Mouse (Mus musculus) gastrocnemius, postnatal 25 days (tissue): ENCODE results near the gene Bcas3. TPM values are rescaled to one million over a fixed set of nuclear protein-coding genes. Genes with fewer than 3 reads are reported as not detected.

ENCODE experiments used
- DNase-seq: peaks from one replicate; pipeline ENCODE4 v3.0.0; 2022
- total RNA-seq, 2 experiments: library from RNA; stranded (reverse); gene quantifications; 1 replicate in 1 of 2; 2 replicates in 1 of 2; pipeline ENCODE4 v1.2.3; 2021

Bcas3 gene
- total RNA-seq, 2 experiments from 2014 or later: 30.1 to 31.5 TPM

DNA sequence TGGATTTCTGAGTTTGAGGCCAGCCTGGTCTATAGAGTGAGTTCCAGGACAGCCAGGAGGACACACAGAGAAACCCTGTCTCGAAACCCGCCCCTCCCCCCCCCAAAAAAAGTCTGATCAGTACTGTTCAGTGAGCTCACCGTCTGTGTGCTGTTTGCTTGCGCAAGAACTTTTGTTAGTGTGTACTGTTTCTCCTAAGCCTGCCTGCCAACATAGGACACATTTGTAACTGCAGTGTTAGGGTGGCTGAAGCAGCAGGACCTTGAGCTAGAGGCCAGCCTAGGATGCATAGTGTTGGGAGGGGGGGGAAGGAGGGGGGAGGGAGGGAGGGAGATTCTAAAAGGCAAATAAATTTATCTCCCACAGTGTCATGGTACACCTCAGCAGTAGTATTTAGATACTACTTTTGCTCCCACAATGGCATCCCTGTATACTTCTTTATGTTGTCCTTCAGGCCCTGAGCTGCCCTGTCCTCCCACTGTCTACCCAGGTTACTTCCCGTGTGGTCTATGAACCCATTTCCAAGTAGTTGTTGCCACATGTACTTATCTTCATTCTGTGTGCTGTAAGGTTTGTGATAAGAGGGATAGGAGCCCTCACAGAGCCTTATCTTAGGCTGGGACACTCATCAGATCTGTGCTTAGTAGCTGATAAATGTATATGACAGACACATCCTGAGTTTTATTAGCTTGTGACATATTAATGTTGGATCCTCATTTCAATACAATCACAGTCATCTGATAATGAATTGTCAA is 176.7 kb downstream of the Bcas3 start:
- no peak for DNase-seq

DNA sequence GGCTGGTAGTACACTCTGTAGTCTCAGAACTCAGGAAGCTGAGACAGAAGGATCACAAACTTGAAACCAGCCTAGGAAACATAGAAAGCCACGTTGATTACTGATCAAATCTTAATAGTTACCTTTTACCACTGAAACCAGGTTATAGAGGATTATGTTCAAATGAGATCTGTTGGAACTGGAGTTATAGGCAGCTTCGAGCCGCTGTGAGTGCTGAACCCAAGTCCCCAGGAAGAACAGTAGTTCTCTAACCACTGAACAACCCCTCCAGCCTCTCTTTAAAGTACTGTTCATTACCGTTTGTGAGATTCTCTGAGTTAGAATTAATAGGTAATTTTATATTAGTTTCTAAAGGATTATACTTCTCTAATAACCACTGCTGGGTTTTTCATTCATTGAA is 188.0 kb downstream of the Bcas3 start:
- DNase-seq: no peak

DNA sequence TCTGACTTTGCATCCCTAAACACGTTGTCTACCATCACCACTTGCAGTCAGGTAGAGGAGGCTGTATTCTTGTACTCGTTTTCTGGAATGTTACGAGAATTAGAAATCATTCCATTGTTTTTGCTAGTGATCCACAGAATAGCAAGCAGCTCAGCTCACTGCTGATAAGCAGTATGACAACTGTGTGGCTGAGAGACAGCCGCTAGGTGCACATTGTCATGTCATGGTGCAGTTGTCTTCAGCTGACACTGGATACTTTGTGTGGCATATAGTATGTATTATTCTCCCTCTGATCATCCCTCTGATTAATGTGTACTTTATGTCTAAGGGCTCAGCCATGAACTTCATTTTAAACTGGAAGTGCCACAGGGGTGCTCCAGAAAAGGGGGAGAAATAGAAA is 190.3 kb downstream of the Bcas3 start:
- no peak for DNase-seq

DNA sequence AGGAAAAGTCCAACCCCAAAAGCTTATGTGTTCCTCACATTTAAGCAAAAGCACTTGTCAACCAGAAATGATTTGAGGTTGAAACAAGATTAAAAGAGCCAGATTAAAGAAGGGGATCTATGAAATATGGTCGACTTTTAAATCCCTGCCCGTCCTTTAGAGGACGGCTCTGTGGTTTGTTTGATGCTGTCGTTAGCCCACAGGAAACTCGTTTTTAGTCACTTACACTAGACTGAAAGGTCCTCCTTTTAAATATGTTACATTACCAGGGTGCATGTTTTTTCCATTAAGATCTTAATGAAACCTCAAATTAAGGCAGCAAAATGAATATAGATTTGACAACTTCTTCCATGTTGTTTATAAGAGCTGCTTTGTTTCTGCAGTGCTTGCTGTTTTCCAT is 192.6 kb downstream of the Bcas3 start:
- DNase-seq: no peak

DNA sequence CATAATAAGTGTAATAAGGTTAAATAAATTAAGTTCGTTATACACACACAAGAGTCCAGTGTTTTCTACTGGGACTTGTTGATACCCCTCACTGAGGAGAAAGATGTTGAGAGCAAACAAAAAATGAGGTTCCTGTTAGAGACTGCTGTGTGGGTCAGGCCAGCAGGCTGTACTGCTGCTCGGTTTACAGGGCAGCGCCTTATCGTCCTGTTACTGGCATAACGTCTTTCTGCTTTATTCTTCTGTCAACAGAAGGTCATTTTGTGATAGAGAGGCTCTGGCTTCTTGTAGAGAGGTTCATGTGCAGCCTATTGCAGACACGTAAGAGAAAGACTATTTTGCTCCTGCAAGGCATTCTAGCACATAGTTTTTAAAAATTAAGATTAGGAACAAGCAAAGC is 195.0 kb downstream of the Bcas3 start:
- DNase-seq: no peak

DNA sequence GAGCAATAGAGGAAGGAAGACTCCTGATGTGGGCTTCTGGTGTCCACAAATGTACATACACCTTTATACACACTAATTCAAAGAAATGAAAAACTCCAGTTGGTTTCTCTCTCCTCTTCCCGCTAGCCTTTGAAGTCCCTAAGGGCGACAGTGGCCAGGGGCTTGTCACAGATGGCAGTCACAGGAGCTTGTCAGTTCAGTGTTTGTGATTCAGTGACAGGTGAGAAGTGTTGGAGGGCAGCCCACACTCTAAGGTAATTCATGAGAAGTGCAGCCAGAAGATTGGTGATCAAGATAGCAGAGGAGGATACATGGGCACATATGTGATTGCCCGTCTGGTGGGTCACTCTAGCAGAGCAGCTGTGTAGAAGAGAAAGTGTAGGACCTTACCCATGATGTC is 196.7 kb downstream of the Bcas3 start:
- no peak for DNase-seq

DNA sequence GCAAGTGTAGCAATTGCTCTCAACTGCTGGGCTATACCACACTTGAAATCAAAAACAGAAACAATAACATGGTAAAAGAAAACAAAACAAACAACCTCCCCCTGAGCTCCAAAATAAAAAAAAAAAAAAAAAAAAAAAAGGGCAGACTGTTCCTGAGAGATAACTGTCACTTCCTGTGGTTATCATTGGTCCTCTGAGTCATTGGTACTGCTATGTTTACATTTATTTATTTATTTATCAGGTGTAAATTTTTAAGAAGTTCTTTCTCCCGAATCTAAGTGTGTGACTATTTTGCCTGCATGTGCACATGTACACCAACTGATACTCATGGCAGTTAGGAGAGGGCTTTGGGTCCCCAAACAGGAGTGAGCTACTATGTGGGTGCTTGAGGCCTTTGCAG is 202.1 kb downstream of the Bcas3 start:
- DNase-seq: no peak

DNA sequence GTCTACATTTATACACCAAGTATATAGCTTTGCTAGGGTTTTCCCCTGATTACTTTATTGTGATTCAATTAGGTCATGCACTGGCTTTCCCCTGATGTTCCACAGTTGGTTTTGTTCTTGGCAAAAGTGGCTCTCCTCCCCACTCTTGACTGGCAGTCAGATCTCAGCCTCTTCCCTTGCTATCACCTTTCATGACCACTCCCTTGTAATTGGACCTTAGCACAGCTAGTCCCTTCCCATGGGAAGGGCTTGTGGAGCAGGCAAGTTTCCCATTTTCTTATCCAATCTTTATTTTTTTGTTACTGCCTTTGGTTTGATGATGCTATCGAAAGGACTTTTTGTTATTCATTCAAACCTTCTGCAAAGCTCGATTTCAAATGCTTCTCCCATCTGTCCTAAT is 202.8 kb downstream of the Bcas3 start:
- DNase-seq: peak; percentile 24

DNA sequence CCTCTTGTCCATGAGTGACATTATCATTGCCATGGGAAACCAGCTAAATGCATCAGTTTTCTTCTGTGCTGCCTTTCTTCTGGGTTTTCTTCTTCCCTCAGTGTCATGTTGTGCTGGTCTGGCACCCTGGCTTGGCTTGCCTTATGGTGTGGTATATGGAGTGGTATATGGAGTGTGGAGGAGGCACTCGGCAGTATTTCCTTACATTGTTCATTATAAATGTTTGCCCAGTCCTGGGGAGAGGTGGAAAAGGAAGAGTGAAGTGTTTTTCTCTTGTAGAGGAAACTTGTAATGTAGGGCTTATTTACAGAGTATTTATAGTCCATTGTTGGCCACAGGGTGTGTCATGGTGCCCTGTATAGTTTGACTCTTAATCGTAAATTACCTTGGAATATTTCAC is 212.1 kb downstream of the Bcas3 start:
- no peak for DNase-seq

DNA sequence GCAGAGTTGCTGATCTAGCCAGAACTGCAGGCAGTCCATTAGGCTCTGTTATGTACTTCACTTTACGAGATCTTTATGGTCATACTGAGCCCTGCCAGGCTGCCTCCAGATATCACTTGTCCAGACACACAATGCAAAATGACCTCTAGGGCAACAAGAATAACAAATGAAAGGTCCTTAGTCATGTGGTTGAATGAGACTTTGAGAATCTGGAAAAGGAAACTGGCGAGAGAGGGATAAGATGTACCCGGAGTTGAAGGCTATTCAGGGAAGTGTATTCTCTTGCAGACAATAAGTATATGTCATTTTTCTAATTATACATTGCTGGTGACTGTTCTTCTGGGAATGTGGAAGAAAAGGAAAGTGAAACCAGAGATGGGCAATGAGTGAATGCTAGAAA is 218.1 kb downstream of the Bcas3 start:
- DNase-seq: no peak

DNA sequence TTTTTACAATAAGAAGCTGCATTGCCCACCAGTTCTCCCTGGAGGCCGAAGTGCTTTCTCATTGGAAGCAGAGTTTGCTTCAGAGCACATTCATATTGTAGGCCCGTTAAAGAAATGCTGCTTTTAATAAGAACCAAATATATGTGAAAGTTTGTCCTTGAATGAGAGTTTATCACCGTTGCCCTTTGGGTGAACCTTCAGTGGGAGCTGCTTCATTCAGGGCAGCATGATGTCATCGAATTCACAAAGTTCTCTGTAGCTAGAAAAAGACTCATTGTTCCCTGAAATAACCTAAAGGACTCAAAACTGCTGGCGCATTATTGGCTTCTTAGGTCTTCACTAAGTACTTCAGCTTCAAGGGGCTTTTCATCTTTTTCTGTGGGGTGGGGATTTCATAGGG is 219.0 kb downstream of the Bcas3 start:
- no peak for DNase-seq

DNA sequence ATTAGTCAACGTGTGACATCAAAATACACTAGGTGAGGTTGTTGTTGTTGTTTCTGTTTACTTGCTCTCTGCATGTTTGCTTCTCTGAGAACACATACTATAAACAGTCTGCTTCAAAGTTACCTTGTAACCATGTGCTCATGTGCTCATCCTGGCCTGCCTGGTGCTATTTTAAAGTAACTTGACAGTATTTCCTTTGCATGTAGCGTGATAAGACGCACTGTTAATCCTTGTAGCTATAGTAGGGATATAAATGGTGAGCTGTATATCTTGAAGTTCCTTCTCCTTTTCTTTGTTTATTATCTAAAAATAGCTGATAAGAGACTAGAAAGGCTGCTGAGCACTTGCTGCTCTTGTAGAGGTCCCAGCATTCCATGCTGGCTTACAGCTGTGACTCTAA is 219.6 kb downstream of the Bcas3 start:
- no peak for DNase-seq

DNA sequence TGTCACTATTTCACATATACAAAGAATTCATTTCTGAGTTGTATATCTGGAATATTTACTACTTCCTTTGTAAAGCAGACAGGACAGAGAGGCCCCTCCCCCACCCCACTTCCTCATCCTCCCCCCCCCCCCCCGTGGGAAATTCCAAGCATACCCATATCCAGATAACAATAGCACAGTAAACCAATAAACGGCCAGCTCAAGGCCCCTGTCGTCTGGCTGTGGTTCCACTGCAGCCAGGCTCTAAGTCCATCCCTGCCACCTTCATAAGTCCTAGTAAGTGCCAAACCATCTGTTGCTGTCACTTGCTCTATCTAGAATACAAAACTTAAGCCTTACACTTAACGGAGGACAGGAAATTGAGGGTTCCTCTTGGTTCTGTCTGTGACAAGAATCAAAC is 221.5 kb downstream of the Bcas3 start:
- DNase-seq: peak; percentile 13

DNA sequence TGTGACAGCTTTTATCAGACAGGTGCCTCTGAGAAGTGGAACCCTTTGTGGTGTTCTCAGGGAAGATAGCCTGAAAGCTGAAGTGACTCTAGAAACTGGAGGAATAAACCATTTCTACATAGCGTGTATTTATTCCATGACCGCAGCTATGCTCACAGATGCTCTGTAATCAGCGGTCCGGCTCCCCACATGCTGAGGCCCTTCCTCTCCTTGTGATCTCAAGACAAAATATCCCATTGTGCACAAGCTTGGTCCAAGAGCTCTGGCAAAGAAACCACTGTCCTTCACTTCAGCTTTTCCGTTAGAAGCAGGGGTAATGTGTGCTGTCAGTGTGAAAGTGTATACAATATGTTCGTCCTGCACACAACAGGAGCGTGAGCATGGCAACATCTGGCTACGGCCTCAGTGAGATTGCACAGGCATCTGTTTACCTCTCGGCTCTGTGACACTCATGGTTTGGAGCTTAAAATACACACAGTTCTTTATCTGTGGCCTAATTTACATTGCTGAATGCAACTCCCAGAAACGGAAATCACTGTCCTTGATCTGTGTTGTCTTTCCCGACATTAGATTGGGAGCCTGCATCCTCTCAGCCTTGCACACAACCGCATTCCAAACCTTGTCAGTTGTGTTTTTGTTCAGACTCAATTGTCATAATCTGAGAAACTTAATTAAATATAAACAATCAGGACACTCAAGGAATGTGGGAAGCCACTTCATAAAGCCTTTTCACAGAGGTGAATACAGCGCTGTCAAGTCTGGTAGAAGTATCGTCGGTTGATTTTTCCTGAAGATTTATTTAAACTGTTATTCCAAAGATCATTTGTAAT is 225.1 kb downstream of the Bcas3 start:
- no peak for DNase-seq

DNA sequence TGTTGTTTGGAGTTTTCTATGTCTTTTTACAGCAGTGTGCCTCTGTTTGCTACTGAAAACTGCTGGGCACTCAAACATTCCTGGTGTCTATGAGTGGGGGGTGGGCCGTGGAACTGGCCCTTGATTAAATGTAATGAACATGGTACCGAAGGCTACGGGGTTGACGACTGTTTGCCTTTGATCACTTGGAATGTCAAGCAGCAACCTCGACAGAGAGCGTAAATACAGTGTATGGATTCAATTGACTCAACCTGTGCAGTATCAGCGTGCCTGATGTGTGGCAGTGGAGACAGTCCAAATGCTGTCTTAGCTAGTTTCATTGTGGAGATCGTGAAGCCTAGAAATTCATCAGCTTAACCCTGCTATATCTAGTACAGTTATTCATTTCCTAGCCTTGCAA is 231.1 kb downstream of the Bcas3 start:
- no peak for DNase-seq

DNA sequence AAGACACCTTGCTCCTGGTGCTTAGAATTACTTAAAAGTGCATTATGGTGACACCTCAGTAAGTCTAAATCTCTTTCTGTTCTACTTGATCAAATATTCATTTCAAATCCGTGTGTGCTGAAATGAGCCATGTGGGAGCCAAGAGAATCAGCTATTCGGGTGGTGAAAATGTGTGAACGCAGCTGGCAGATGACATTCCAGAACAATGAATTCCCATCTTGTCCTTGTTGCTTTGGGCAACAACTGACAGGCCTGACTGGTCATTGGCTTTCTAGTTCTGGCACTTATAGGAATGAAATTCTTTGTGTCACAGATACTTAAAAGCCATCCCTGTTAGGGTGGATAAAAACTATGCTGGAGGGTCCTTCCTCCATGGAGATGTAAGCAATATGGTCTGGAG is 240.7 kb downstream of the Bcas3 start:
- no peak for DNase-seq

DNA sequence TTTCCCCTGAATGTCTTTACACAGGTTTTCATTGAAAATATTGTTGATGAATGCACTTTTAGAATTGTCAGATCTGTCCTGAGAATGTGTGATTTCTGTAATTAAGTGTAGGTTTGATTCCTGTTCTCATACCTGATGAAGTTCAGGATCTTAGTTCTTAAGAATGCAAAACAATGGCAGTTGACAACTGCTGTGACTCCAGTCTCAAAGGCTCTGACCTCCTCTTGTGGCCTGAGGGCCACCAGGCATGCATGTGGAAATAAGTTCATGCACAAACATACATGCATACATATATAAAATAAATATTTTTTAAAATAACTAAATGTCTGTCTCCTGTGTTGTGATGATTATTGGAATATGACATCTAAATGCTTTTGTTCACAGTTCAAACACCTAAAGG is 246.3 kb downstream of the Bcas3 start:
- no peak for DNase-seq

DNA sequence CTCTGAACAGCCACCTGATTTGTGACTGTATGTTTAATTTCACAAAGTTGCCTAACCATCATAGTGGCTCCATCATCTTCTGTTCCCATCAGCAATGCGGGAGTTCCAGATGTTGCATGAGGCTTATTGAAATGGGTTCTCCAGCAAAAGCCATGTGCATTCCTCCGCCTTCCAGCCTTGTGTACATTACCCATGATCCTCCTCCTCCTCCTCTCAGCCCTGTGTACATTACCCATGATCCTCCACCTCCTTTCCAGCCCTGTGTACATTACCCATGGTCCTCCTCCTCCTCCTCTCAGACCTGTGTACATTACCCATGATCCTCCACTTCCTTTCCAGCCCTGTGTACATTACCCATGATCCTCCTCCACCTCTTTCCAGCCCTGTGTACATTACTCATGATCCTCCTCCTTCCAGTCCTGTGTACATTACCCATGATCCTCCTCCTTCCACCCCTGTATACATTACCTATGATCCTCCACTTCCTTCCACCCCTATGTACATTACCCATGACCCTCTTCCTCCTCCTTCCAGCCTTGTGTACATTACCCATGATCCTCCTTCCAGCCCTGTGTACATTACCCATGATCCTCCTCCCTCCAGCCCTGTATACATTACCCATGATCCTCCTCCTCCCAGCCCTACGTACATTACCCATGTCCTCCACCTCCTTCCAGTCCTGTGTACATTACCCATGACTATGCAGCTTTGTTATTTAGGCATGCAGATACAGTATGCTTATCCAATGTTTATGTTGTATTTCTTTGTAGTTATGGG is 250.8 kb downstream of the Bcas3 start:
- no peak for DNase-seq

DNA sequence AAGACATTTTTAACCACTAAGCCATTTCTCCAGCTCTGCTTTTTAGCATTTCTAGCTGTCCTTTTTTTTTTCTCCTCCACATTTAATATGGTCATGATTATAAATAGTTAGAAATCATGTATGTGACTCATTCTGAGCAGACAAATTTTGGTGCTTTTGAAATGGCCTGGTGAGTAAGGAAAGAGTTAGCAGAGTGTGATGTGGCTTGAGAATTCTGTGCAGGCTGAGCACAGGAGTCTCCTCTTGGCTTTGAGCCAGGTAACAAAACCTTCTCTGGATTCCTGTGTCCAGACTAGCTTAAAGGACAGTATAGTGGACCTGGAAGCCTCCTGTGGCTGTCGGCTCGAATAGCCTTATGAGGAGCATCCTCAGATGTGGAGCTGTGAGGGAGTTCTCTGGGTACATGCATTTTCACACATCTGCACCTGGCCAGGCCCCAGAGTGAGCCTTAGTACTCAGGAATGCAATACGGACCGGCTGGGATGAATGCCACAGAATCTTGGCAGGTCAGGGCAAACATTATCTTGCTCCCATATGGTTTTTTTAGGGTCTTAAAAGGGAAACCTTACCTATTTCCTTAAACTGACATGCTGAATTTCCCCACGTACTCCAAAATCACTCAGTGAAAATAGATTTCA is 256.5 kb downstream of the Bcas3 start:
- no peak for DNase-seq

DNA sequence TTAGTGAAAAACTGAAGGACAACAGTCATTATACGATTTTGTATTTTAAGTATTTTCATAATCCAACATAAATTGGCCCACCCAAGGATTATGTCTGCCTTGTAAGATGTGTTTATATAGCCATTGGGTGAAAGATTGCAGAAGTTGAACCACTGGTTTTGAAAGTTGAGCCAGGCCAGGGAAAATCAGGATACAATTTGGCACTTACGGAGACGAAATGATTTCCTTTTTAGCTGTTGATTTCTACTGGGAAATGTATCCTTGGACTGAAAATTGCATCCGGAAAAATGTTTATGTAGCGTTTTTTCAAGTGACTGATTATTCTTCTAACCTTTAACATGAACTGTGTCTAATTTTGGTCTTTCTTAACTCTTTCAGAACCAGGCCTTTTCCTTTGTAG is 260.1 kb downstream of the Bcas3 start:
- no peak for DNase-seq

DNA sequence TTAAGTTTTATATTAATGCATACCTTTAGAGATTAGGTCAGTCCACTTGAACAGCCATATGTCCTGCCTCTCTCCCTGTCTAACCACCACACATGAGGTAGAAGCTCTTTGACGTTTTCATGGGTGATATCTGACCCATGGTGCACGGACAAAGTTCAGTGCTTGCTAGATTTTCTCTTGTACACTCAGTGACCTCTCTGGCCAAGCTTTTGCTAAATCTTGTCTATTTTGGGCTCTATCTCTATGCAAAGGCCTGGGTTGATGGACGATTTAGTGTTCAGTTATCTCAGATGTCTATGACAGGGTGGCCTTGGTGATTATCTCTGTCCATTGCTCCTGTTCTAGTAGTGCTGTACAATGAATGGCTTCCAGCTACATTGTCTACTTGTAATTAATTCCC is 260.6 kb downstream of the Bcas3 start:
- DNase-seq: no peak

DNA sequence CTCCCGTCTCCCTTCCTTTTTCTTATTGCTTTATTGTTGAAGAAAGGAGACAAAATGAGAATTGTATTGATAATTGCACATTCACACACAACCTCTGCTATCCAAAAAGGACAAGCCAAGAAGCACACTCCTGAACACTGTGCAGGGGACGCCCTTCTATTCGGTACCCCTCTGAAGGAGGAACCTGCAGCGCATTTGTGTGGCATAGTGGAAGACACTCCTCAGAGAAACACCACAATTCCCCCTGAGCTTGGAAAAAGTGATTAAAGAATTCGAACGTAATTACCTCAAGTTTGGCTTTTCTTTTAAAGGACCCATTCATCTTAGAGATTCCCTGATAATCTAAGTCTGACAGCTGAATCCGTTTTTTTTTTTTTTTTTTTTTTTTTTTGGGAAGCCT is 261.5 kb downstream of the Bcas3 start:
- DNase-seq: no peak

DNA sequence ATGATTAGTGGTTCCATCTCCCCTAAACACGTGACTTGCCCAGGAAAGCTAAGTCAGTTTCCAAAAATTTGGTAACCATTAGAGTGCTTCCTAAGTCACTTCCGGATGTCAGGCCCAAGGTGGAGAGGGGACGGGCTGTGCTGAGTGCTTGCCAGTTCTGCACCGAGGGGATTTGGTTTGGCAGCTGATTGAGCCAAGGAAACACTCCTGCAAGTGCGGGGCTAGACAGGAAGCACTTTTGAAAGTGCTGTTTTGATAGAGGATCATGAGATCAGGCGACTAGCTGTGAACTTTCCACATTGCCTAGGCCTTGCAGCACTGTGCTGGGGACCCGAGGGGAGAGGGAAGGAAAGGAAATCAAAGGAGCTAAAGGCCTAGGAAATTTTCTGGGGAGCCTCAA is 262.5 kb downstream of the Bcas3 start:
- DNase-seq: peak; percentile 73
